In the genomic region with DNA sequence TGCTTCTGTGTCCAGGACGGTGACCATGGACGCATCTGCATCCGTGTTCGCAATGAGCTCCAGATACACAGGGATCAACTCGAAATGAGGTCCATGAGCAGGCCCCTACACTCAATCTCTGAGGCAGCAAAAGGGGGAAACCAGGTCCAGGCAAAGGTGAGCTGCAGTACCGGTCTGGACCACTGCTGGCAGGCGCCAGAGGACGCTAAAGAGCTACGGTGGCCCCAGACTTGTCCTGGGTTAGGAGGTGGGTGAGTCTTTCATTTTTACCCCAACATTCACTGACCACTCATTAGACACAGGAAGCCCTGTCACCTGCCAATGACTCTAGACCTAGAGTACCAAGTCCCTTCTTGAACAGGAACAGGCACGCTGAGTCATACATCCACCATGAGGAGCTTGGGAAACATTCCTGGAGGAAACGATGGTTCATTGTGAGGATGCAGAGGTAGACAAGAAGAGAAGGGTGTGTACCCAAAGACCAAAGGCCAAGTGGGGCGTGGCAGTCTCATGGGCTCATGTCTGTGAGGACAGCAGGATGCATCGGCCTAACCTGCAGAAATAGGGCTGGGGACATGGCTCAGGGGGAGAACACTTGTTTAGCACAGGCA, we compare ENCODE assay signal across 16 mouse cellular contexts. TPM values are rescaled to one million over a fixed set of nuclear protein-coding genes. Genes with fewer than 3 reads are reported as not detected.
DNase-seq lines count a peak whose midpoint lies in the region; ATAC-seq and TF ChIP-seq lines count a peak whose summit lies in the region.
"Had no signal": no experiment of that assay in that cellular context is flagged by ENCODE, and none has a peak within 500 bp of the region (broad histone marks: within the 10 kb centered on the region; RNA-seq: fewer than 3 reads in every experiment).

No protein-coding gene starts in this region.

- no peak overlapping the region for H3K9ac ChIP-seq in kidney, postnatal 0 days (ENCODE audit: low read depth, low read length)
- no peak overlapping the region for H3K9ac ChIP-seq in midbrain, postnatal 0 days (replicated peaks; ENCODE audit: low read length, poor library complexity, severe bottlenecking)
- no peak overlapping the region for H3K9ac ChIP-seq in midbrain, embryonic 15.5 days
- H3K9ac ChIP-seq: hindbrain, embryonic 13.5 days; midbrain, embryonic 13.5 days had no signal

- no peaks in the 10 kb centered on the region for H3K36me3 ChIP-seq in kidney, postnatal 0 days (ENCODE audit: insufficient read depth, low read length)
- no peaks in the 10 kb centered on the region for H3K36me3 ChIP-seq in midbrain, postnatal 0 days (ENCODE audit: insufficient read depth, low read length)
- no peaks in the 10 kb centered on the region for H3K36me3 ChIP-seq in midbrain, embryonic 15.5 days (replicated peaks)
- no peaks in the 10 kb centered on the region for H3K36me3 ChIP-seq in thymus, adult 2 months (ENCODE audit: control insufficient read depth, insufficient read depth, low read length)
- H3K36me3 ChIP-seq: hindbrain, embryonic 13.5 days; midbrain, embryonic 13.5 days had no signal

- H3K27me3 ChIP-seq in kidney, postnatal 0 days (ENCODE audit: insufficient read depth, low read length): no peaks in the 10 kb centered on the region
- H3K27me3 ChIP-seq in midbrain, postnatal 0 days (ENCODE audit: insufficient read depth, low read length): no peaks in the 10 kb centered on the region
- H3K27me3 ChIP-seq in midbrain, embryonic 15.5 days (replicated peaks): no peaks in the 10 kb centered on the region
- H3K27me3 ChIP-seq in thymus, adult 2 months (ENCODE audit: control insufficient read depth, insufficient read depth, low read length): no peaks in the 10 kb centered on the region

- no peak overlapping the region for H3K27ac ChIP-seq in kidney, postnatal 0 days
- H3K27ac ChIP-seq in midbrain, postnatal 0 days (ENCODE audit: low read depth, low read length): no peak overlapping the region
- H3K27ac ChIP-seq in midbrain, embryonic 15.5 days: no peak overlapping the region
- H3K27ac ChIP-seq in thymus, adult 2 months (ENCODE audit: control insufficient read depth, insufficient read depth, low read length): no peak overlapping the region
- H3K27ac ChIP-seq: hindbrain, embryonic 13.5 days; macrophage; midbrain, embryonic 13.5 days had no signal

- no peak for TF ChIP-seq POLR2A in thymus, adult 2 months (IDR thresholded peaks at IDR 0.05; ENCODE audit: control insufficient read depth, extremely low read depth, insufficient read depth, low read length, poor library complexity)

- peak; percentile 56 for TF ChIP-seq CTCF in kidney, postnatal 0 days (IDR thresholded peaks at IDR 0.05; ENCODE audit: low read depth)
- peak; percentile 49 for TF ChIP-seq CTCF in midbrain, postnatal 0 days (IDR thresholded peaks at IDR 0.05)
- no peak for TF ChIP-seq CTCF in thymus, adult 2 months (IDR thresholded peaks at IDR 0.05; ENCODE audit: borderline replicate concordance, control insufficient read depth, extremely low read depth, insufficient read depth, low read length, poor library complexity)

- peaks cover 7% of the 10 kb centered on the region; the same call in 1 of the 2 replicates for H3K4me1 ChIP-seq in kidney, postnatal 0 days (replicated peaks; ENCODE audit: insufficient read depth, low read length)
- no peaks in the 10 kb centered on the region for H3K4me1 ChIP-seq in midbrain, postnatal 0 days (ENCODE audit: insufficient read depth, low read length)
- H3K4me1 ChIP-seq in midbrain, embryonic 15.5 days: peaks cover 9% of the 10 kb centered on the region
- H3K4me1 ChIP-seq in thymus, adult 2 months (replicated peaks; ENCODE audit: control insufficient read depth, insufficient read depth, low read length): no peaks in the 10 kb centered on the region

- H3K4me3 ChIP-seq in kidney, postnatal 0 days (replicated peaks; ENCODE audit: low read depth, low read length): no peak overlapping the region
- no peak overlapping the region for H3K4me3 ChIP-seq in midbrain, postnatal 0 days (ENCODE audit: low read depth, low read length)
- H3K4me3 ChIP-seq in midbrain, embryonic 15.5 days: no peak overlapping the region
- no peak overlapping the region for H3K4me3 ChIP-seq in thymus, adult 2 months (ENCODE audit: control insufficient read depth, insufficient read depth, low read length)
- H3K4me3 ChIP-seq: hindbrain, embryonic 13.5 days; midbrain, embryonic 13.5 days had no signal

- peak; percentile 54 for ATAC-seq in kidney, postnatal 0 days (replicated peaks; ENCODE audit: low FRiP score, low read depth)
- ATAC-seq in midbrain, postnatal 0 days (ENCODE audit: low FRiP score): no peak
- ATAC-seq in midbrain, embryonic 15.5 days (replicated peaks): no peak
- ATAC-seq: forebrain, embryonic 14.5 days; midbrain, embryonic 13.5 days had no signal

- DNase-seq in kidney, postnatal 0 days (ENCODE audit: low spot score): no peak
- no peak for DNase-seq in kidney, adult 11 months
- DNase-seq in midbrain, postnatal 0 days (ENCODE audit: low spot score): no peak
- DNase-seq in R1 (ENCODE audit: low read depth, low spot score) (peak; percentile 83), adipocyte (ENCODE audit: low spot score) (no peak)
- no peak for DNase-seq in thymus, adult 2 months
- DNase-seq: cerebellum, adult 2 months; gastrocnemius, postnatal 14 days; right cerebral cortex, postnatal 25 days; thymus, postnatal 14 days had no signal

- WGBS in kidney, postnatal 0 days: 70% methylated on average over 13 of the region's 13 CpGs
- WGBS in midbrain, postnatal 0 days: 67% methylated on average over 13 of the region's 13 CpGs
- 65% methylated on average over 13 of the region's 13 CpGs for WGBS in midbrain, embryonic 15.5 days
- WGBS in thymus, adult 2 months: 87% methylated on average over 13 of the region's 13 CpGs

- no peak overlapping the region for H3K4me2 ChIP-seq in kidney, postnatal 0 days (ENCODE audit: low read length)
- no peak overlapping the region for H3K4me2 ChIP-seq in midbrain, postnatal 0 days (ENCODE audit: low read depth, low read length, poor library complexity, severe bottlenecking)
- H3K4me2 ChIP-seq in midbrain, embryonic 15.5 days: no peak overlapping the region
- H3K4me2 ChIP-seq: hindbrain, embryonic 13.5 days; liver, embryonic 11.5 days; midbrain, embryonic 13.5 days had no signal

- no peaks in the 10 kb centered on the region for H3K9me3 ChIP-seq in kidney, postnatal 0 days (replicated peaks; ENCODE audit: low read length)
- no peaks in the 10 kb centered on the region for H3K9me3 ChIP-seq in midbrain, postnatal 0 days (ENCODE audit: low read length)
- H3K9me3 ChIP-seq in midbrain, embryonic 15.5 days: no peaks in the 10 kb centered on the region
- H3K9me3 ChIP-seq: hindbrain, embryonic 13.5 days; midbrain, embryonic 13.5 days had no signal

RNA-seq across cellular contexts. Expression of a gene that starts 21.8 kb away (rescaled TPM):
- polyA plus RNA-seq in kidney, postnatal 0 days (2015; fragmentation: Nextera tagmentation; extraction: Ambion mirVana): 3.2 and 3.4 TPM in 2 replicates
- 17.1 and 28.7 TPM in 2 replicates for total RNA-seq in midbrain, postnatal 0 days (2014; rRNA removed)
- polyA plus RNA-seq in midbrain, postnatal 0 days (2015; fragmentation: Nextera tagmentation; extraction: Ambion mirVana): 2.7 and 3.4 TPM in 2 replicates
- 3.8 and 4.3 TPM in 2 replicates for polyA plus RNA-seq in midbrain, embryonic 15.5 days (2015; fragmentation: Nextera tagmentation; extraction: Ambion mirVana)
- polyA plus RNA-seq in thymus, adult 2 months (2012; rRNA removed): 4.4 and 5.5 TPM in 2 replicates

RNA-seq across cellular contexts. Expression of a gene that starts 42.0 kb away (rescaled TPM):
- 21.2 and 21.3 TPM in 2 replicates for polyA plus RNA-seq in kidney, postnatal 0 days (2015; fragmentation: Nextera tagmentation; extraction: Ambion mirVana)
- 1.9 and 3.1 TPM in 2 replicates for total RNA-seq in midbrain, postnatal 0 days (2014; rRNA removed)
- 1.9 and 2.5 TPM in 2 replicates for polyA plus RNA-seq in midbrain, postnatal 0 days (2015; fragmentation: Nextera tagmentation; extraction: Ambion mirVana)
- polyA plus RNA-seq in midbrain, embryonic 15.5 days (2015; fragmentation: Nextera tagmentation; extraction: Ambion mirVana): 2.7 and 3.0 TPM in 2 replicates
- 25.3 and 26.0 TPM in 2 replicates for polyA plus RNA-seq in thymus, adult 2 months (2012; rRNA removed)
